Mouse (Mus musculus) liver, embryonic 11.5 days (tissue): ENCODE data around the gene Pdlim7. TPM values are rescaled to one million over a fixed set of nuclear protein-coding genes. Genes with fewer than 3 reads are reported as not detected.

Source experiments
- ATAC-seq: fragments of 200-750 bp; cut with Nextera tagmentation; replicated peaks from 2 replicates; pipeline ENCODE4 v1.8.0; 2017; ENCODE audit warnings: moderate number of reproducible peaks, mild to moderate bottlenecking, moderate TSS enrichment, moderate library complexity; ENCODE audit not compliant: low FRiP score
- DNase-seq: peaks from one replicate; pipeline ENCODE4 v3.0.0-alpha.2; 2017; ENCODE audit warnings: low spot score
- H3K27ac ChIP-seq: fragments of 300-500 bp; sonication (generic); 2 replicates; pipeline ENCODE4 v1.5.1; 2014; ENCODE audit warnings: mild to moderate bottlenecking, low read depth, low read length, control low read depth
- H3K27me3 ChIP-seq: fragments of 300-500 bp; sonication (generic); replicated peaks from 2 replicates; pipeline ENCODE4 v1.6.1; 2014; ENCODE audit warnings: low read length, mixed read lengths; ENCODE audit not compliant: control insufficient read depth, insufficient read depth
- H3K36me3 ChIP-seq: fragments of 300-500 bp; sonication (generic); 2 replicates; pipeline ENCODE4 v1.6.1; 2014; ENCODE audit warnings: mild to moderate bottlenecking, low read length, moderate library complexity, mixed read lengths; ENCODE audit not compliant: control insufficient read depth, insufficient read depth
- H3K4me1 ChIP-seq: fragments of 300-500 bp; sonication (generic); replicated peaks from 2 replicates; pipeline ENCODE4 v1.6.1; 2014; ENCODE audit warnings: low read length, mixed read lengths; ENCODE audit not compliant: control insufficient read depth, insufficient read depth
- H3K4me2 ChIP-seq: fragments of 300-500 bp; sonication (generic); 2 replicates; pipeline ENCODE4 v1.6.1; 2014; ENCODE audit warnings: mild to moderate bottlenecking, control low read depth, moderate library complexity
- H3K4me3 ChIP-seq: fragments of 300-500 bp; sonication (generic); 2 replicates; pipeline ENCODE4 v1.5.1; 2014; ENCODE audit warnings: low read depth, low read length, control low read depth
- H3K9ac ChIP-seq: fragments of 300-500 bp; sonication (generic); 2 replicates; pipeline ENCODE4 v1.6.1; 2014; ENCODE audit warnings: low read depth, low read length, control low read depth
- H3K9me3 ChIP-seq: fragments of 300-500 bp; sonication (generic); 2 replicates; pipeline ENCODE4 v1.6.1; 2016; ENCODE audit warnings: low read length, inconsistent platforms, mixed read lengths; ENCODE audit not compliant: control insufficient read depth
- WGBS: fragments of 180-500 bp; shearing (Covaris S2); extraction: QIAGEN DNeasy Blood & Tissue Kit; methylation state at CpG from one replicate; pipeline ENCODE4 v1.1.7; 2014; 5-methylcytosine and 5-hydroxymethylcytosine counted together
- polyA plus RNA-seq: library from polyadenylated mRNA; unstranded; fragments of >200 nt; fragmentation: Nextera tagmentation; extraction: Ambion mirVana; gene quantifications from 2 replicates; pipeline ENCODE4 v1.2.1, GENCODE M21; 2014

Gene Pdlim7
- polyA plus RNA-seq, 1 experiment from 2014 or later, result 94.6 TPM

GRCm38 (mm10) chr13:55486029-55486794, 27.3 kb downstream of the Pdlim7 start:
- WGBS, result 48% methylated on average over 14 of the region's 14 CpGs
- peak overlapping the region; percentile 82 for H3K9ac ChIP-seq

DNA sequence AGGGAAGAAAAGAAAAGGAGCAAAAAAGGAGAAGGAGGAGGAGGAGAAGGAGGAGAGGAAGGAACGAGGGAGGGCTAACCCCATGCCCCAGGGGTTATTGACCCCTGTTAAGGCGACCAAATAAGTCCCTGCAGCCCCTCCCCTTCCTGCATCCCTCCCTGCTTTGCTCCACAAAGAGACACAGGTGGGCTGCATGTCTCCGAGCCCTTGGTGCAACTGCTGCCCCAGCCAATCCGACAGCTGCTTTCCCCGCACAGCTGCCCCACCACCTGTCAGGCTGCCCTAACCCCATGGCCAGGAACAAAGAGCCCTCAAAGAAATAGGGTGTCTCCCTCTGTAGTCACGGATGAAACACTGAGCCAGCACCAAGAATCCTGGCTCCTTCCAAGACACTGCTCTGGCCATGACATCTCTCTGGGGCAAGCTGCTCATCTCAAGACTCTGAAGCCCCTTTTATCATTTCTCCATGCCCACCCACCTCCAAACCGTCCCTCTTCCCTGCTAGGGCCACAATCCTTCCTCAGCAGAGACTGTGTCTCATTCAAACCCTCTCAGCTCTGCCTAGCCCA, 28.9 kb downstream of the Pdlim7 start:
- DNase-seq (no peak), ATAC-seq (no peak)
- Histone ChIP-seq H3K9me3 (no peaks in the 10 kb centered on the region), H3K36me3 (peaks cover 5% of the 10 kb centered on the region; the same call in 1 of the 2 replicates), H3K27me3 (peaks cover 62% of the 10 kb centered on the region), H3K27ac (no peak overlapping the region), H3K9ac (no peak overlapping the region), H3K4me1 (peaks cover 32% of the 10 kb centered on the region), H3K4me2 (no peak overlapping the region), H3K4me3 (no peak overlapping the region)
- WGBS, result 44% methylated on average over 7 of the region's 7 CpGs

More at GRCm38 (mm10) chr13:55486029-55486794, 27.3 kb downstream of the Pdlim7 start:
- Histone ChIP-seq H3K27me3 (peaks cover 66% of the 10 kb centered on the region), H3K4me2 (peak overlapping the region; percentile 77), H3K27ac (no peak overlapping the region), H3K36me3 (no peaks in the 10 kb centered on the region; the same call in 1 of the 2 replicates), H3K4me1 (peaks cover 32% of the 10 kb centered on the region), H3K4me3 (peak overlapping the region; percentile 76), H3K9me3 (no peaks in the 10 kb centered on the region)
- ATAC-seq (no peak), DNase-seq (no peak)

- H3K36me3 ChIP-seq, result peaks cover 5% of the 10 kb centered on the region; the same call in 1 of the 2 replicates
- no peak overlapping the region for H3K4me2 ChIP-seq
- WGBS, result 66% methylated on average over 15 of the region's 15 CpGs
- no peak for DNase-seq
- no peaks in the 10 kb centered on the region for H3K9me3 ChIP-seq
- H3K9ac ChIP-seq, result no peak overlapping the region
- H3K4me3 ChIP-seq, result no peak overlapping the region
- no peak for ATAC-seq
- H3K27me3 ChIP-seq, result peaks cover 52% of the 10 kb centered on the region
- peaks cover 32% of the 10 kb centered on the region for H3K4me1 ChIP-seq
- H3K27ac ChIP-seq, result peak overlapping the region; percentile 25; the same call in 1 of the 2 replicates
Measured at GRCm38 (mm10) chr13:55483593-55483992, 29.9 kb downstream of the Pdlim7 start.

DNA sequence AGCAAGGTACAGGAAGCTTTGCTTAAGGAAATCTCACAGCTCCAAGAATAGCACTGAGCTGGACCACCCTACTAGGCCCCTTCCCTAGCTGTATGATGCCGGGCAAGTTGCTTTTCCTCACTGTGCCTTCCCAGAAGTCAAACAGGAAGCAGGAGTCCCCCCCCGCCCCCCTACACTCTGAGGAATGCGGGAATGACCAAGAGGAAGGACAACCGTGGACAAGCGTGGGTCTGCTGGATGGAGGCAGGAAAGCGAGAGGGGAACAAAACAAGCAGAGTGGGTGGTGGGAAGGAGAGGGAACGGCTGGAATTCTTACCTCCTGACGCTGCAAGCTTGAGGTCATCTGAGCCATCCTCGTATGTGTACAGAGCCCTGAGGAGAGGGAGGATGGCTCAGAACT, 30.4 kb downstream of the Pdlim7 start:
- Histone ChIP-seq H3K4me3 (no peak overlapping the region), H3K9me3 (no peaks in the 10 kb centered on the region), H3K27me3 (peaks cover 48% of the 10 kb centered on the region), H3K36me3 (peaks cover 5% of the 10 kb centered on the region; the same call in 1 of the 2 replicates), H3K4me2 (no peak overlapping the region), H3K9ac (no peak overlapping the region), H3K4me1 (peaks cover 32% of the 10 kb centered on the region), H3K27ac (0 out of 2 replicates have a peak overlapping the region, but pooled peaks have one; percentile 25)
- ATAC-seq (no peak), DNase-seq (no peak)
- WGBS, result 46% methylated on average over 9 of the region's 9 CpGs

- Histone ChIP-seq H3K27me3 (peaks cover 42% of the 10 kb centered on the region), H3K27ac (no peak overlapping the region), H3K4me1 (peaks cover 32% of the 10 kb centered on the region)
Measured at GRCm38 (mm10) chr13:55482542-55482941, 30.9 kb downstream of the Pdlim7 start.

GRCm38 (mm10) chr13:55479929-55480328, 33.5 kb downstream of the Pdlim7 start:
- Histone ChIP-seq H3K9me3 (no peaks in the 10 kb centered on the region), H3K4me2 (no peak overlapping the region), H3K27me3 (peaks cover 25% of the 10 kb centered on the region), H3K36me3 (peaks cover 13% of the 10 kb centered on the region; the same call in 1 of the 2 replicates), H3K27ac (no peak overlapping the region), H3K9ac (no peak overlapping the region), H3K4me1 (peaks cover 9% of the 10 kb centered on the region), H3K4me3 (no peak overlapping the region)
- ATAC-seq, result no peak
- DNase-seq, result no peak

More at GRCm38 (mm10) chr13:55482542-55482941, 30.9 kb downstream of the Pdlim7 start:
- Histone ChIP-seq H3K4me3 (no peak overlapping the region), H3K9me3 (no peaks in the 10 kb centered on the region), H3K9ac (no peak overlapping the region), H3K36me3 (peaks cover 5% of the 10 kb centered on the region; the same call in 1 of the 2 replicates), H3K4me2 (no peak overlapping the region)
- WGBS, result 76% methylated on average over 7 of the region's 7 CpGs
- no peak for ATAC-seq
- no peak for DNase-seq

DNA sequence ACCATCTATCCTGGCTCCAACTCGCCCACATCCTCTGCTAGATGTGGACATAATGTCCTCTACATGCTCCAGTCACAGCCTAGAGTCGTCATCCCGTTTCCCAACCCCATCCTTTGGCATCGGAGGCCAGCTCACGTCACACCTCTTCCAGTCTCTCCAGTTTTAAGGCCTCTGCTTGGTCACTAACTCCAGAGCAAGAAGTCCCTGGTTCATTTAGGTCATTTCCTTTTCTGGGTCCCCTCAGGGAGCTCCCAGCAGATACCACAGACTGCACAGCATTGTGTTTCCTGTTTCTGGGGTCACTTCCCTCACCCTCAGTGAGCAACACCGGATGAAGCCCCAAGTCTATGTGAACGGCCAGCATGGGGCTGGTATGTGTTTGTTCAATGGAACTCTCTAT, 34.5 kb downstream of the Pdlim7 start:
- Histone ChIP-seq H3K36me3 (peaks cover 13% of the 10 kb centered on the region; the same call in 1 of the 2 replicates), H3K4me2 (no peak overlapping the region), H3K27me3 (peaks cover 16% of the 10 kb centered on the region), H3K9me3 (no peaks in the 10 kb centered on the region), H3K4me1 (0 out of 2 replicates have a peak, but pooled peaks cover 5% of the 10 kb centered on the region), H3K9ac (no peak overlapping the region), H3K4me3 (no peak overlapping the region), H3K27ac (no peak overlapping the region)
- WGBS, result 48% methylated on average over 7 of the region's 7 CpGs
- ATAC-seq, result no peak
- no peak for DNase-seq

GRCm38 (mm10) chr13:55478036-55478435, 35.4 kb downstream of the Pdlim7 start:
- Histone ChIP-seq H3K4me2 (no peak overlapping the region), H3K36me3 (peaks cover 13% of the 10 kb centered on the region; the same call in 1 of the 2 replicates), H3K27ac (no peak overlapping the region), H3K4me3 (no peak overlapping the region), H3K9me3 (no peaks in the 10 kb centered on the region), H3K27me3 (peaks cover 15% of the 10 kb centered on the region), H3K9ac (no peak overlapping the region), H3K4me1 (0 out of 2 replicates have a peak, but pooled peaks cover under 1% of the 10 kb centered on the region)
- WGBS, result 44% methylated on average over 5 of the region's 5 CpGs
- DNase-seq (no peak), ATAC-seq (no peak)
